ENCODE assay signal across 25 mouse cellular contexts in the genomic region with DNA sequence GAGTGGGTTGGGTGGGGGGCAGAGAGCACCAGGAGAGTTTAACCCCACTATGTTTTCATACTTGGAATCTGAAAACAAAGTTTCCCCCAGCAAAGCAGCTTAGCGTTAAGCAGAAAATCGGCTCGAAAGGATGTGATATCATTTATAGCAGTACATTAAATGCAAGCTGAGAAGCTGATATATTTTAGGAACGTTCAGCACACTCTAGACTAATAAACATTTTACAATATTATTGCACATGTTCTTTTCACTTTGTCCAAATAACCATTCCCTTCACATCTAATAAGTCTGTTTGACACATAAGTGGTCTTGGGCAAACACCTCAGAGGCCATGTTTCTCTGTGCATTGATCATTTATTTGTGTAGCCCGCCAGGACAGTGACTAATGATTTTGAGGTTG. TPM values are rescaled to one million over a fixed set of nuclear protein-coding genes. Genes with fewer than 3 reads are reported as not detected.
"Had no signal": no experiment of that assay in that cellular context is flagged by ENCODE, and none has a peak within 500 bp of the region (broad histone marks: within the 10 kb centered on the region; RNA-seq: fewer than 3 reads in every experiment).

No protein-coding gene starts in this region.

- H3K4me3 ChIP-seq: liver, embryonic 15.5 days; megakaryocyte, embryonic 14.5 days; midbrain, embryonic 12.5 days; myocyte; neural tube, embryonic 13.5 days; neural tube, embryonic 15.5 days; stomach, embryonic 15.5 days had no signal

- H3K9me3 ChIP-seq: liver, embryonic 15.5 days; midbrain, embryonic 12.5 days; neural tube, embryonic 13.5 days; neural tube, embryonic 15.5 days; stomach, embryonic 15.5 days had no signal

- H3K27me3 ChIP-seq: liver, embryonic 15.5 days; midbrain, embryonic 12.5 days; stomach, embryonic 15.5 days had no signal

- H3K9ac ChIP-seq: liver, embryonic 15.5 days; liver, postnatal 0 days; midbrain, embryonic 12.5 days; neural tube, embryonic 13.5 days; neural tube, embryonic 15.5 days; stomach, embryonic 15.5 days had no signal

- H3K4me2 ChIP-seq: liver, embryonic 15.5 days; midbrain, embryonic 12.5 days; neural tube, embryonic 13.5 days; neural tube, embryonic 15.5 days; stomach, embryonic 15.5 days had no signal

- H3K27ac ChIP-seq: liver, embryonic 15.5 days; macrophage; midbrain, embryonic 12.5 days; neural tube, embryonic 13.5 days; neural tube, embryonic 15.5 days; stomach, embryonic 15.5 days; stomach, postnatal 0 days had no signal

- H3K4me1 ChIP-seq: liver, embryonic 15.5 days; megakaryocyte, embryonic 14.5 days; midbrain, embryonic 12.5 days; neural tube, embryonic 13.5 days; neural tube, embryonic 15.5 days; stomach, embryonic 15.5 days had no signal

- H3K36me3 ChIP-seq: liver, embryonic 15.5 days; midbrain, embryonic 12.5 days; neural tube, embryonic 13.5 days; neural tube, embryonic 15.5 days; stomach, embryonic 15.5 days had no signal

- DNase-seq: liver, postnatal 0 days; lung, adult 2 months; lung, postnatal 10 days; lung, postnatal 36 days; midbrain, embryonic 14.5 days; retina, postnatal 1 day; right cerebral cortex, postnatal 14 days; thymus, adult 2 months; thymus, postnatal 25 days; thymus, postnatal 4 days had no signal

- ATAC-seq: liver, postnatal 0 days; midbrain, embryonic 16.5 days had no signal

RNA-seq across cellular contexts. Expression of a gene that starts 17.4 kb away (rescaled TPM):
- polyA plus RNA-seq: liver, embryonic 15.5 days; liver, postnatal 0 days; lung, adult 2 months; lung, embryonic 16.5 days; macrophage; midbrain, embryonic 12.5 days; midbrain, embryonic 14.5 days; midbrain, embryonic 16.5 days; myocyte; neural tube, embryonic 11.5 days; neural tube, embryonic 13.5 days; neural tube, embryonic 15.5 days; spleen, adult 2 months; stomach, embryonic 15.5 days; stomach, postnatal 0 days; testis, adult 2 months; thymus, adult 2 months; urinary bladder, adult 2 months had no signal
